Comparison of ENCODE assay signal across 16 mouse cellular contexts in genomic region chr8:94415218-94415617, GRCm38 (mm10). TPM values are rescaled to one million over a fixed set of nuclear protein-coding genes. Genes with fewer than 3 reads are reported as not detected.
DNase-seq lines count a peak whose midpoint lies in the region; ATAC-seq lines count a peak whose summit lies in the region.
"Had no signal": no experiment of that assay in that cellular context is flagged by ENCODE, and none has a peak within 500 bp of the region (broad histone marks: within the 10 kb centered on the region; RNA-seq: fewer than 3 reads in every experiment).

No protein-coding gene starts in this region.

- H3K27me3 ChIP-seq in embryonic facial prominence, embryonic 15.5 days = no peaks in the 10 kb centered on the region
- H3K27me3 ChIP-seq: embryonic facial prominence, embryonic 12.5 days; forebrain, embryonic 15.5 days; kidney, embryonic 15.5 days; liver, embryonic 15.5 days had no signal

- no peak overlapping the region for H3K4me3 ChIP-seq in embryonic facial prominence, embryonic 15.5 days (replicated peaks)
- H3K4me3 ChIP-seq: embryonic facial prominence, embryonic 12.5 days; forebrain, embryonic 15.5 days; kidney, embryonic 15.5 days; liver, embryonic 15.5 days had no signal

- H3K4me2 ChIP-seq in embryonic facial prominence, embryonic 15.5 days (replicated peaks) = no peak overlapping the region
- H3K4me2 ChIP-seq: embryonic facial prominence, embryonic 12.5 days; forebrain, embryonic 15.5 days; kidney, embryonic 15.5 days; liver, embryonic 15.5 days had no signal

- 0 out of 2 replicates have a peak, but pooled peaks have one; percentile 43 for ATAC-seq in embryonic facial prominence, embryonic 15.5 days (ENCODE audit: insufficient number of reproducible peaks, low FRiP score, low TSS enrichment, low read depth)
- ATAC-seq: forebrain, embryonic 15.5 days; hindbrain, embryonic 16.5 days had no signal

- no peaks in the 10 kb centered on the region for H3K36me3 ChIP-seq in embryonic facial prominence, embryonic 15.5 days
- H3K36me3 ChIP-seq: embryonic facial prominence, embryonic 12.5 days; forebrain, embryonic 15.5 days; kidney, embryonic 15.5 days; liver, embryonic 15.5 days had no signal

- 45% methylated on average over 2 of the region's 2 CpGs for WGBS in embryonic facial prominence, embryonic 15.5 days

- H3K9me3 ChIP-seq in embryonic facial prominence, embryonic 15.5 days (replicated peaks) = no peaks in the 10 kb centered on the region
- H3K9me3 ChIP-seq: embryonic facial prominence, embryonic 12.5 days; forebrain, embryonic 15.5 days; kidney, embryonic 15.5 days; liver, embryonic 15.5 days had no signal

- DNase-seq in heart, adult 11 months = peak; percentile 87
- no peak for DNase-seq in heart, adult 8-10 months (ENCODE audit: low spot score)
- DNase-seq in thymus, postnatal 36 days = peak; percentile 25 to 36
- DNase-seq in thymus, postnatal 10 days (ENCODE audit: low spot score in 2 of 2) = no peak
- DNase-seq in retina, embryonic 14.5 days (ENCODE audit: low spot score) = no peak
- no peak for DNase-seq in testis, postnatal 14 days (ENCODE audit: low spot score)
- DNase-seq in frontal cortex, postnatal 10 days (ENCODE audit: low spot score in 2 of 2) = no peak
- DNase-seq: cerebellum, adult 18-20 months; lung, postnatal 4 days; right cerebral cortex, postnatal 25 days had no signal

- H3K4me1 ChIP-seq in embryonic facial prominence, embryonic 15.5 days = no peaks in the 10 kb centered on the region
- H3K4me1 ChIP-seq: embryonic facial prominence, embryonic 12.5 days; forebrain, embryonic 15.5 days; kidney, embryonic 15.5 days; liver, embryonic 15.5 days had no signal

- no peak overlapping the region for H3K27ac ChIP-seq in embryonic facial prominence, embryonic 15.5 days (replicated peaks)
- H3K27ac ChIP-seq: embryonic facial prominence, embryonic 12.5 days; forebrain, embryonic 15.5 days; kidney, embryonic 15.5 days; liver, embryonic 15.5 days had no signal

- H3K9ac ChIP-seq in embryonic facial prominence, embryonic 15.5 days = no peak overlapping the region
- H3K9ac ChIP-seq: embryonic facial prominence, embryonic 12.5 days; forebrain, embryonic 15.5 days; kidney, embryonic 15.5 days; liver, embryonic 15.5 days had no signal

RNA-seq across cellular contexts. Expression of gene Nlrc5, which starts 18.9 kb away (rescaled TPM):
- total RNA-seq in heart, adult 8-10 months (2022) = 1 to 10 TPM; 1.7 to 3.1 (median 2.0) TPM
- polyA plus RNA-seq in embryonic facial prominence, embryonic 15.5 days (2015; fragmentation: Nextera tagmentation; extraction: Ambion mirVana) = 0.35 and 0.40 TPM in 2 replicates

RNA-seq across cellular contexts. Expression of gene Herpud1, which starts 29.0 kb away (rescaled TPM):
- 100 to 1,000 TPM; 233 to 419 (median 274) TPM for total RNA-seq in heart, adult 8-10 months (2022)
- 96.8 and 103 TPM in 2 replicates for polyA plus RNA-seq in embryonic facial prominence, embryonic 15.5 days (2015; fragmentation: Nextera tagmentation; extraction: Ambion mirVana)

Comparison
In these comparisons a context has a peak if more than half of its experiments do, and no peak if none do; other contexts are left out.
1. DNase-seq: peak in heart, adult 11 months (single experiment) and thymus, postnatal 36 days (2 of 2); none in heart, adult 8-10 months (single experiment), thymus, postnatal 10 days (0 of 2), retina, embryonic 14.5 days (single experiment), testis, postnatal 14 days (single experiment) and frontal cortex, postnatal 10 days (0 of 2).